Mouse (Mus musculus): ENCODE results near the gene Gpx3. TPM values are rescaled to one million over a fixed set of nuclear protein-coding genes. Genes with fewer than 3 reads are reported as not detected.
"Not testable (repeated sequence)": the region's sequence is repeated elsewhere in the genome, so short reads cannot be mapped to it uniquely, and the experiment has no call there.

Gene Gpx3
- polyA plus RNA-seq, 1 experiment from 2014 or later = 18.0 TPM

GRCm38 (mm10) chr11:54944702-54945101 lies 42.4 kb downstream of the Gpx3 start:
- no peak for ATAC-seq
- 88% methylated on average over 3 of the region's 3 CpGs for WGBS
- H3K36me3 ChIP-seq (ENCODE audit: control insufficient read depth, insufficient read depth) = no peaks in the 10 kb centered on the region

DNA sequence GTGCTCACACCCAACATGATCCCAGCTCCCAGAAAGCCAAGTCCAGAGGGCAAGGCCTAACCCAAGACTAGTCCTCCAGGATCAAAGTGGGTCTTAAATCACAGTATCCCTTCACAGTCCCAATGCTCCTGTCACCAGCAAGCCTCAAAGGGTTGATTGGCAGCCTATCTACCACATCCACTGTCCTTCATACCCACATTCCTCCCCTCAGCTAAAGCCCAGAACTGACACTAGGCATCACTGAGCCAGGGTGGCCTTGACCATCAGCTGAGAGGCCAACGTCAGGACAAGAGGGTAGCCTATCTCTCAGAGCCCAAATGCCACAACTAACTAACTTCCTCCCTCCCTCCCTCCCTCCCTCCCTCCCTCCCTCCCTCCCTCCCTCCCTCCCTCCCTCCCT lies 47.5 kb downstream of the Gpx3 start:
- Histone ChIP-seq H3K4me2 (ENCODE audit: low read length) (no peak overlapping the region), H3K27ac (ENCODE audit: low read length) (no peak overlapping the region), H3K9ac (replicated peaks; ENCODE audit: low read depth, low read length) (no peak overlapping the region), H3K4me3 (replicated peaks; ENCODE audit: low read length) (no peak overlapping the region), H3K9me3 (ENCODE audit: control insufficient read depth, low read length) (no peaks in the 10 kb centered on the region), H3K36me3 (ENCODE audit: control insufficient read depth, insufficient read depth) (no peaks in the 10 kb centered on the region), H3K4me1 (replicated peaks; ENCODE audit: control insufficient read depth, insufficient read depth, low read length) (peaks cover 5% of the 10 kb centered on the region; the same call in 1 of the 2 replicates), H3K27me3 (replicated peaks; ENCODE audit: control insufficient read depth, insufficient read depth, low read length) (no peaks in the 10 kb centered on the region)
- WGBS = 67% methylated on average over 1 of the region's 1 CpGs
- ATAC-seq = no peak

More at GRCm38 (mm10) chr11:54944702-54945101, 42.4 kb downstream of the Gpx3 start:
- Histone ChIP-seq H3K27ac (ENCODE audit: low read length) (no peak overlapping the region), H3K4me3 (replicated peaks; ENCODE audit: low read length) (no peak overlapping the region), H3K9ac (replicated peaks; ENCODE audit: low read depth, low read length) (no peak overlapping the region), H3K4me2 (ENCODE audit: low read length) (no peak overlapping the region), H3K27me3 (replicated peaks; ENCODE audit: control insufficient read depth, insufficient read depth, low read length) (no peaks in the 10 kb centered on the region), H3K9me3 (ENCODE audit: control insufficient read depth, low read length) (no peaks in the 10 kb centered on the region), H3K4me1 (replicated peaks; ENCODE audit: control insufficient read depth, insufficient read depth, low read length) (no peaks in the 10 kb centered on the region)

DNA sequence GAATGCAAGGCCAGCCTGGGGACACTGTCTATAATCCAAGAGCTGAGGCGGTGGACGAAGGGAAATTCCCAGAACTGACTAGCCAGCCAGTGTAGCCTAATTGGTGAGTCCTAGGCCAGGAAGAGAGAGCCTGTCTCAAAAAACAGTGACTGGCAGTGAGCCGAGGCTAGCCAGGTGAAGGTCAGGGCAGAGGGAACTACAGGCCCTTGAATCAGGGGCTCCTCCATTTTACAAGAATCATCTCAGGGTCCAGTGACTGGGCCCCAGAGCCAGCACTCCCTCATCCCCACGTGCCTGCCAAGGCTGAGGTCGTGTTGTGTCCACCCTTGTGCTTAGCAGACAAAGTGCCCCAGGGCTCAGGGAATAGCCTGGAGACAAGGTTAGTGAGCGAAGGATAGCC lies 48.4 kb downstream of the Gpx3 start:
- Histone ChIP-seq H3K4me3 (replicated peaks; ENCODE audit: low read length) (no peak overlapping the region), H3K27me3 (replicated peaks; ENCODE audit: control insufficient read depth, insufficient read depth, low read length) (no peaks in the 10 kb centered on the region), H3K9me3 (ENCODE audit: control insufficient read depth, low read length) (no peaks in the 10 kb centered on the region), H3K9ac (replicated peaks; ENCODE audit: low read depth, low read length) (no peak overlapping the region), H3K4me2 (ENCODE audit: low read length) (no peak overlapping the region), H3K36me3 (ENCODE audit: control insufficient read depth, insufficient read depth) (no peaks in the 10 kb centered on the region), H3K27ac (ENCODE audit: low read length) (no peak overlapping the region), H3K4me1 (replicated peaks; ENCODE audit: control insufficient read depth, insufficient read depth, low read length) (peaks cover 5% of the 10 kb centered on the region; the same call in 1 of the 2 replicates)
- WGBS = 75% methylated on average over 6 of the region's 6 CpGs
- no peak for ATAC-seq

DNA sequence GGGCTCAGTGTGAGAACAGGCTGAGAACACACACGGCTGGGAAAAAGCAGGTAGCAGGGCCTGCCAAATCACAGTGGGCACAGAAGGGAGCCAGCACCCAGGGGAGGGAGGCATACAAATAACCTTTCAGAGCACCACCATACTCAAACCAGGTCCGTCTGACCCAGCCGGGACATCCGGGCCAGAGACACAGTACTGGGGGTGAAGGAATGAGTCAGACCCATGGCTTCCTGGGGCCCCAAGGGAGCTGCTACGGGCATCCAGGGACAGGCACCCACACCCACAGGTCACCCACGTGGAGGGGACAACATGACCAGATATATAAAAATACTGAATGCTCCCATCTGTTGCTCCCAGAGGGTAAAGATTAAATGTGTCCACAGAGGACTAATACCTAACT lies 50.4 kb downstream of the Gpx3 start:
- no peaks in the 10 kb centered on the region for H3K27me3 ChIP-seq (replicated peaks; ENCODE audit: control insufficient read depth, insufficient read depth, low read length)
- H3K9ac ChIP-seq (replicated peaks; ENCODE audit: low read depth, low read length) = no peak overlapping the region
- H3K4me3 ChIP-seq (replicated peaks; ENCODE audit: low read length) = no peak overlapping the region
- H3K4me1 ChIP-seq (replicated peaks; ENCODE audit: control insufficient read depth, insufficient read depth, low read length) = peaks cover 5% of the 10 kb centered on the region; the same call in 1 of the 2 replicates
- H3K27ac ChIP-seq (ENCODE audit: low read length) = no peak overlapping the region
- 86% methylated on average over 6 of the region's 6 CpGs for WGBS
- no peak overlapping the region for H3K4me2 ChIP-seq (ENCODE audit: low read length)
- no peak for ATAC-seq
- H3K9me3 ChIP-seq (ENCODE audit: control insufficient read depth, low read length) = no peaks in the 10 kb centered on the region
- no peaks in the 10 kb centered on the region for H3K36me3 ChIP-seq (ENCODE audit: control insufficient read depth, insufficient read depth)

- Histone ChIP-seq H3K36me3 (ENCODE audit: control insufficient read depth, insufficient read depth) (no peaks in the 10 kb centered on the region), H3K4me1 (replicated peaks; ENCODE audit: control insufficient read depth, insufficient read depth, low read length) (peaks cover 5% of the 10 kb centered on the region; the same call in 1 of the 2 replicates), H3K9me3 (ENCODE audit: control insufficient read depth, low read length) (no peaks in the 10 kb centered on the region), H3K4me2 (ENCODE audit: low read length) (peak overlapping the region; percentile 12; the same call in 1 of the 2 replicates), H3K27me3 (replicated peaks; ENCODE audit: control insufficient read depth, insufficient read depth, low read length) (no peaks in the 10 kb centered on the region), H3K4me3 (replicated peaks; ENCODE audit: low read length) (no peak overlapping the region), H3K27ac (ENCODE audit: low read length) (no peak overlapping the region), H3K9ac (replicated peaks; ENCODE audit: low read depth, low read length) (no peak overlapping the region)
- no peak for ATAC-seq
- WGBS = 21% methylated on average over 9 of the region's 9 CpGs
Observed at GRCm38 (mm10) chr11:54953993-54954446, 51.8 kb downstream of the Gpx3 start.

- Histone ChIP-seq H3K27ac (ENCODE audit: low read length) (no peak overlapping the region), H3K27me3 (replicated peaks; ENCODE audit: control insufficient read depth, insufficient read depth, low read length) (no peaks in the 10 kb centered on the region), H3K9me3 (ENCODE audit: control insufficient read depth, low read length) (no peaks in the 10 kb centered on the region), H3K9ac (replicated peaks; ENCODE audit: low read depth, low read length) (no peak overlapping the region), H3K4me1 (replicated peaks; ENCODE audit: control insufficient read depth, insufficient read depth, low read length) (peaks cover 5% of the 10 kb centered on the region; the same call in 1 of the 2 replicates), H3K36me3 (ENCODE audit: control insufficient read depth, insufficient read depth) (no peaks in the 10 kb centered on the region), H3K4me3 (replicated peaks; ENCODE audit: low read length) (no peak overlapping the region), H3K4me2 (ENCODE audit: low read length) (no peak overlapping the region)
- 65% methylated on average over 8 of the region's 8 CpGs for WGBS
- ATAC-seq = no peak
Observed at GRCm38 (mm10) chr11:54954716-54955115, 52.5 kb downstream of the Gpx3 start.

DNA sequence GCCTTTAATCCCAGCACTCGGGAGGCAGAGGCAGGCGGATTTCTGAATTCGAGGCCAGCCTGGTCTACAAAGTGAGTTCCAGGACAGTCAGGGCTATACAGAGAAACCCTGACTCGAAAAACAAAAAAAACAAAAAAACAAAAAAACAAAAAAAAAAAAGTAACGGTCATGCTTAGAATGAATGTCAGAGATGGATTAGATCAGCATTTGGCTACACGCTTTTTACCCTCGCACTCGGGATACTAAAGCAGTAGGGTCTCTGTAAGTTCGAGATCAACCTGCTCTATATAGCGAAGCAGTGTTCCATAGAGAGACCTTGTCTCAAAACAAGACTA lies 53.1 kb downstream of the Gpx3 start:
- not testable (repeated sequence) for ATAC-seq
- H3K27ac ChIP-seq (ENCODE audit: low read length) = peak overlapping the region; percentile 83; the same call in 1 of the 2 replicates
- 47% methylated on average over 10 of the region's 10 CpGs for WGBS

DNA sequence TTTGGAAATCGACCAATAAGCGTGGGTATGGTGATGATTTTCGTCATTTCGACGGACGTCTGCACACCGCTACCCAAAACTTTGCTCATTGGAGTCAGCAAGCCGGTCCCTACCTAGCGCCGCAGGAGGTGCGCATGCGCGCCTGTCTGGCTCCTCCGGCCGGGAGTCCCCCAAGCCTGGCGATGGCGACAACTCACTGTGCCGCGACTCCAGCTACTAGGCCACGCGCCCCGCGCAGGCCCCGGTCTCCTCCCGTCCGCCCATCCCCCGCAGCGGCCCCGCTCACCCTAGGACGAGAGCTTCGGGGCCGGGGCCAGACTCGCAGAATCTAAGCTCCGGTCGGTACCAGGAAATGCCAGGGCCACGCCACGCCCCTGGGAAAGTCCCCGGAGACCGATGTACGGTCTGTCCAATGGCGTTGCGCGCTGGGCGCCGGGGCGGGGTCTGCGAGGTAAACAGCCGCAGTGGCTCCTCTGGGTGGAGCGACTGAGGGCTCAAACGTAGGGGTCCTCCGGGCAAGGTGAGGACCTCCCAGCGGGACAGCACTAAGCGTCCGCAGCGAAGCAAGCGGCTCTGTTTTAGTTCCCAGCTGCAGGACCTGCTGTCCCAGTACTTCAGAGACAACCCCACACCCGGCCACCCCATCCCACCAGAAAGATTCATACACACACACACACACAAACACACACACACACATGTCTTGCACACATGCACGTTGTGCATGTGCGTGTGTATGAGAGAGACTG lies 53.7 kb downstream of the Gpx3 start:
- Histone ChIP-seq H3K4me1 (replicated peaks; ENCODE audit: control insufficient read depth, insufficient read depth, low read length) (peaks cover 5% of the 10 kb centered on the region; the same call in 1 of the 2 replicates), H3K4me2 (ENCODE audit: low read length) (peak overlapping the region; percentile 66), H3K4me3 (replicated peaks; ENCODE audit: low read length) (peak overlapping the region; percentile 87), H3K27ac (ENCODE audit: low read length) (peak overlapping the region; percentile 83), H3K9me3 (ENCODE audit: control insufficient read depth, low read length) (no peaks in the 10 kb centered on the region), H3K36me3 (ENCODE audit: control insufficient read depth, insufficient read depth) (no peaks in the 10 kb centered on the region), H3K27me3 (replicated peaks; ENCODE audit: control insufficient read depth, insufficient read depth, low read length) (no peaks in the 10 kb centered on the region), H3K9ac (replicated peaks; ENCODE audit: low read depth, low read length) (peak overlapping the region; percentile 91)
- ATAC-seq = peak; percentile 100
- WGBS = under 1% methylated on average over 59 of the region's 59 CpGs

More for the DNA sequence above, 53.1 kb downstream of the Gpx3 start:
- not testable (repeated sequence) for H3K4me1 ChIP-seq (replicated peaks; ENCODE audit: control insufficient read depth, insufficient read depth, low read length); H3K36me3 ChIP-seq (ENCODE audit: control insufficient read depth, insufficient read depth); H3K27me3 ChIP-seq (replicated peaks; ENCODE audit: control insufficient read depth, insufficient read depth, low read length); H3K9me3 ChIP-seq (ENCODE audit: control insufficient read depth, low read length)
- Histone ChIP-seq H3K4me3 (replicated peaks; ENCODE audit: low read length) (peak overlapping the region; percentile 87), H3K4me2 (ENCODE audit: low read length) (peak overlapping the region; percentile 66), H3K9ac (replicated peaks; ENCODE audit: low read depth, low read length) (peak overlapping the region; percentile 91)

GRCm38 (mm10) chr11:54956912-54957311 lies 54.7 kb downstream of the Gpx3 start:
- WGBS = 67% methylated on average over 7 of the region's 7 CpGs

More at GRCm38 (mm10) chr11:54956912-54957311, 54.7 kb downstream of the Gpx3 start:
- no peak overlapping the region for H3K4me3 ChIP-seq (replicated peaks; ENCODE audit: low read length)
- H3K27ac ChIP-seq (ENCODE audit: low read length) = no peak overlapping the region
- H3K4me1 ChIP-seq (replicated peaks; ENCODE audit: control insufficient read depth, insufficient read depth, low read length) = peaks cover 5% of the 10 kb centered on the region; the same call in 1 of the 2 replicates
- no peak overlapping the region for H3K9ac ChIP-seq (replicated peaks; ENCODE audit: low read depth, low read length)
- no peak for ATAC-seq
- no peaks in the 10 kb centered on the region for H3K9me3 ChIP-seq (ENCODE audit: control insufficient read depth, low read length)
- no peaks in the 10 kb centered on the region for H3K36me3 ChIP-seq (ENCODE audit: control insufficient read depth, insufficient read depth)
- no peaks in the 10 kb centered on the region for H3K27me3 ChIP-seq (replicated peaks; ENCODE audit: control insufficient read depth, insufficient read depth, low read length)
- H3K4me2 ChIP-seq (ENCODE audit: low read length) = no peak overlapping the region
